Mouse (Mus musculus) ES-E14 (cell line): ENCODE measurements around the gene Myo10. TPM values are rescaled to one million over a fixed set of nuclear protein-coding genes. Genes with fewer than 3 reads are reported as not detected.

Experiments used
- DNase-seq: peaks from one replicate; pipeline ENCODE4 v3.0.0-alpha.2; 2013; ENCODE audit warnings: low read depth, low spot score
- H3K27ac ChIP-seq: 2 replicates; pipeline ENCODE4 v1.5.1; 2012; ENCODE audit warnings: low read depth, mild to moderate bottlenecking, low read length, moderate library complexity, mixed read lengths; ENCODE audit not compliant: poor library complexity, insufficient read depth, severe bottlenecking
- H3K36me3 ChIP-seq: 2 replicates; pipeline ENCODE4 v1.6.1; 2012; ENCODE audit warnings: mild to moderate bottlenecking, low read length, moderate library complexity, mixed read lengths; ENCODE audit not compliant: control insufficient read depth, poor library complexity, insufficient read depth, severe bottlenecking
- H3K4me1 ChIP-seq, 2 experiments: fragments of 150-350 bp in 1 of 2; sonication (generic) in 1 of 2; 2 replicates each; pipeline ENCODE4 v1.6.1; 2012; ENCODE audit warnings: low read length in 2 of 2, mild to moderate bottlenecking in 1 of 2, mixed read lengths in 1 of 2; ENCODE audit not compliant: control insufficient read depth in 2 of 2, insufficient read depth in 2 of 2, poor library complexity in 1 of 2
- H3K4me3 ChIP-seq, 2 experiments: fragments of 150-350 bp in 1 of 2; sonication (generic) in 1 of 2; 2 replicates each; pipeline ENCODE4 v1.5.1; 2012; ENCODE audit warnings: low read length in 2 of 2, low read depth in 1 of 2, mild to moderate bottlenecking in 1 of 2, mixed read lengths in 1 of 2; ENCODE audit not compliant: insufficient read depth in 1 of 2, poor library complexity in 1 of 2, severe bottlenecking in 1 of 2
- H3K9ac ChIP-seq: 2 replicates; pipeline ENCODE4 v1.6.1; 2012; ENCODE audit warnings: low read depth, mild to moderate bottlenecking, low read length, mixed read lengths; ENCODE audit not compliant: poor library complexity, insufficient read depth, severe bottlenecking
- H3K9me3 ChIP-seq: fragments of 150-350 bp; sonication (generic); 2 replicates; pipeline ENCODE4 v1.6.1; 2012; ENCODE audit warnings: low read depth, mild to moderate bottlenecking, low read length; ENCODE audit not compliant: control insufficient read depth, insufficient read depth
- CHD2 ChIP-seq: IDR thresholded peaks from 2 replicates; pipeline ENCODE4 v1.6.1; 2014; ENCODE audit warnings: mild to moderate bottlenecking, low read depth, low read length, inconsistent platforms
- HCFC1 ChIP-seq: IDR thresholded peaks from 2 replicates; pipeline ENCODE4 v1.6.1; 2012; ENCODE audit warnings: low read length, inconsistent platforms, borderline replicate concordance; ENCODE audit not compliant: insufficient read depth
- MAFK ChIP-seq: IDR thresholded peaks from 2 replicates; pipeline ENCODE4 v1.6.1; 2014; ENCODE audit warnings: mild to moderate bottlenecking, low read depth, low read length, inconsistent platforms; ENCODE audit not compliant: insufficient read depth
- ZC3H11A ChIP-seq: IDR thresholded peaks from 2 replicates; pipeline ENCODE4 v1.6.1; 2012; ENCODE audit warnings: low read depth, mild to moderate bottlenecking, inconsistent platforms, low read length, borderline replicate concordance
- ZNF384 ChIP-seq: IDR thresholded peaks from 2 replicates; pipeline ENCODE4 v1.6.1; 2012; ENCODE audit warnings: low read depth, low read length, inconsistent platforms
- in situ Hi-C, 2 experiments: fragments of 600-800 bp; cut with MboI; formaldehyde crosslinking; loops; one replicate each; pipeline ENCODE4 v1.15.1; 2025; ENCODE audit warnings: low sequenced_read_pairs in 2 of 2, inconsistent platforms in 1 of 2; ENCODE audit not compliant: unreplicated experiment in 2 of 2
- total RNA-seq: library from RNA; depleted of rRNA; stranded (reverse); fragments of 300-350 nt; gene quantifications from 2 replicates; pipeline ENCODE4 v1.2.3, GENCODE M21; 2012

Myo10 gene
- total RNA-seq, 1 experiment: 133 TPM

DNA sequence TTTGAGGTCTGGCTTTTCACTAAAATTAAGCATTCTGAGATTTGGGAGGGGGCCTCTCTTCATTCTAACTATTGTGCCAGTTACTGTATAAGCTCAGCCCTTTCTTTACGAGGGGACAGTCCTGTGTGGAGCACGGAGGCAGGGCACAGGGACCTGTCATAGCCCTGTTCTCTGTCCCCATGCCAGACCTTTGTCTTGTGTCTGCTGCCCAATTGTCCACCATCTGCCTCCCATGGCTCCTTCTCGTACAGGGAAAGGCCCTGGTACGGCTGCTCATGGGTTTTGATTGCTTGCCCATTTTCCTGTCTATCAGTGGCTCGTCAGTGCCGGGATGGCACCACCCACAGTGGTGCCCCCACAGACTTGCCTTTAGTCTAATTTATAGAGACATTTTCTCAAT, 74.3 kb downstream of the Myo10 start:
- in situ Hi-C loops: no loop called here
- TF ChIP-seq HCFC1 (no peak), MAFK (no peak), ZC3H11A (no peak), ZNF384 (no peak), CHD2 (no peak)
- DNase-seq: no peak
- no peaks in the 10 kb centered on the region for H3K9me3 ChIP-seq
- H3K27ac ChIP-seq: no peak overlapping the region
- H3K4me3 ChIP-seq: no peak overlapping the region
- H3K4me1 ChIP-seq: peaks cover 7 to 29% of the 10 kb centered on the region in 2 experiments
- H3K9ac ChIP-seq: no peak overlapping the region
- no peaks in the 10 kb centered on the region; the same call in 1 of the 2 replicates for H3K36me3 ChIP-seq

GRCm38 (mm10) chr15:25699032-25699557, 76.8 kb downstream of the Myo10 start:
- H3K4me1 ChIP-seq: peaks cover 0 to 16% of the 10 kb centered on the region in 2 experiments; a peak in 3 of 4 replicates
- H3K36me3 ChIP-seq: peaks cover 3% of the 10 kb centered on the region; the same call in 1 of the 2 replicates
- H3K27ac ChIP-seq: no peak overlapping the region
- no peak overlapping the region for H3K9ac ChIP-seq
- no peak overlapping the region for H3K4me3 ChIP-seq
- in situ Hi-C loops: no loop called here
- TF ChIP-seq CHD2 (no peak), HCFC1 (no peak), MAFK (no peak), ZNF384 (no peak), ZC3H11A (no peak)
- no peak for DNase-seq
- H3K9me3 ChIP-seq: no peaks in the 10 kb centered on the region

- Histone ChIP-seq H3K9ac (no peak overlapping the region), H3K36me3 (peaks cover 3% of the 10 kb centered on the region; the same call in 1 of the 2 replicates), H3K4me1 (peaks cover 0 to 7% of the 10 kb centered on the region in 2 experiments; a peak in 1 of 4 replicates), H3K9me3 (no peaks in the 10 kb centered on the region), H3K4me3 (no peak overlapping the region), H3K27ac (no peak overlapping the region)
- DNase-seq: no peak
- in situ Hi-C loops: loop anchor here (25.0 kb wide), 2 partner anchors 265 to 1115 kb away; no protein-coding TSS in a partner anchor
- TF ChIP-seq ZC3H11A (0 out of 2 replicates have a peak, but pooled peaks have one; percentile 9), MAFK (no peak)
These were observed 80.3 kb downstream of the Myo10 start for GRCm38 (mm10) chr15:25702602-25703001.

GRCm38 (mm10) chr15:25704809-25705585, 82.7 kb downstream of the Myo10 start:
- H3K9ac ChIP-seq: no peak overlapping the region
- H3K9me3 ChIP-seq: no peaks in the 10 kb centered on the region
- H3K4me1 ChIP-seq: peaks cover 0 to 7% of the 10 kb centered on the region in 2 experiments; a peak in 1 of 4 replicates
- DNase-seq: no peak
- H3K4me3 ChIP-seq: no peak overlapping the region
- H3K36me3 ChIP-seq: peaks cover 3% of the 10 kb centered on the region; the same call in 1 of the 2 replicates
- no peak for TF ChIP-seq MAFK
- no peak for TF ChIP-seq ZNF384
- no peak for TF ChIP-seq CHD2
- no peak for TF ChIP-seq ZC3H11A
- no peak overlapping the region for H3K27ac ChIP-seq
- in situ Hi-C loops: loop anchor here (25.0 kb wide), 2 partner anchors 268 to 1118 kb away; no protein-coding TSS in a partner anchor
